Mouse (Mus musculus): ENCODE results near the gene Dcaf10. TPM values are rescaled to one million over a fixed set of nuclear protein-coding genes. Genes with fewer than 3 reads are reported as not detected.
"Not testable (repeated sequence)": the region's sequence is repeated elsewhere in the genome, so short reads cannot be mapped to it uniquely, and the experiment has no call there.

Dcaf10 gene
- polyA plus RNA-seq, 1 experiment from 2014 or later = 13.9 TPM

DNA sequence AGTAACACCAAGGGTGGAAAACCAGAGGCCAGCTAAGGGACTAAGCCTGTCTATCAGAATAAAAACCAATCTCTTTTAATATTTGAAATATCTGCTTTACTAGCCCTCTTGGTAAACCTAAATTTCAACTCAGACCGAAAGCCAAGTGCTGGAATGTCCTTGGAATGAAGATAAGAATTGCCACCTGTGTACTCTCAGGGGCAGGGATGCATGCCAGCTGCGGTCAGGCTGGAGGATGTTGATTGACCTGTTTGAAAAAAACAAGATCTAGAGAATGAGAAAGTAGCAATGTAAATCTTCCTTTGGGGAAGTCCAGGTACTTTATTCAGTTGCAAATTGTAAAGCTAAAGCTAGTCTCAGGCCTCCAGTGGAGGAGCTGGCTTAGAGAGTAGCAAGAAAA lies 40.2 kb downstream of the Dcaf10 start:
- H3K9me3 ChIP-seq (ENCODE audit: control insufficient read depth, low read length); ATAC-seq (ENCODE audit: insufficient number of reproducible peaks, low FRiP score, low TSS enrichment, low read depth): not testable (repeated sequence)

DNA sequence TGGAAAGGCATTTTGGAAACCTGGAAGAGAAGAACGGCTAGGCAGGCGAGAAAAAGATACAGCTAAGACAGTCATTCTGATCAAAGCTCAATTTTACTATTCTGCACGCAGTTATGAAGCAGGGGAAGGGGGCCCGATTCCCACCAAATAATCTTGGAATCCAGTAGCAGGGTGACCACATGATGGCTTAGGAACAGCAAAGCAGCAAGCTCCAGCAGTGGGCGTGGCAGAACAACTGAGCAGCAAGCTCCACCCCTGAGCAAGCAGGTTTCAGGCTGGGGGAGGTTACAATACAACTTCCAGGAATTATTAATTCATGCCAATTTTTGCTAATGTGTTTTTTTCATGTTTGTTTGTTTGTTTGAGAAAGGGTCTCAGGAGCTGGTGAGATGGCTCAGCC lies 45.4 kb downstream of the Dcaf10 start:
- 94% methylated on average over 5 of the region's 5 CpGs for WGBS
- H3K4me2 ChIP-seq (ENCODE audit: low read depth, severe bottlenecking) = not testable (repeated sequence)

More for the DNA sequence above, 40.2 kb downstream of the Dcaf10 start:
- H3K36me3 ChIP-seq (ENCODE audit: control insufficient read depth, insufficient read depth, low read length); H3K4me2 ChIP-seq (ENCODE audit: low read depth, severe bottlenecking); DNase-seq (ENCODE audit: low spot score); H3K27ac ChIP-seq (replicated peaks; ENCODE audit: low read depth, low read length); H3K9ac ChIP-seq (ENCODE audit: low read length); H3K4me3 ChIP-seq (ENCODE audit: low read depth, low read length); H3K4me1 ChIP-seq (ENCODE audit: control insufficient read depth, insufficient read depth, low read length); H3K27me3 ChIP-seq (ENCODE audit: control insufficient read depth, insufficient read depth, low read length): not testable (repeated sequence)
- 92% methylated on average over 2 of the region's 2 CpGs for WGBS

DNA sequence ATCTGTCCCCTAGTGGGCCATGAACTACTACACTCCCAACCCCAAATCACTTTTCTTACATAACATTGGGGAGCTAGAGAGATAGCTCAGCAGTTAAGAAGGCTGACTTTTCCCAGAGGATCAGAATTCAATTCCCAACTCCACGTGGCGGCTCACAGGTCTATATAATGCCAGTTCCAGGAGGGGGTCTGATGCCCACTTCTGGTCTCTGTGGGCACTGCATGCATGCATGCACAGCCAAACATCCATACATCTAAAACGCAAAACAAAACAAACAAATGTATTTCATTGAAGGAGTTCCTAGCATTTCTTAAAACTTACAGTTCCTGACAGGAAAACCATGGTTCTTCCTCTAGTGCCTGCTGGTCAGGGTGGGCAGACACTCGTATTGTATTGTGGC lies 50.2 kb downstream of the Dcaf10 start:
- DNase-seq (ENCODE audit: low spot score) = no peak

More for the DNA sequence above, 45.4 kb downstream of the Dcaf10 start:
- not testable (repeated sequence) for DNase-seq (ENCODE audit: low spot score); H3K4me1 ChIP-seq (ENCODE audit: control insufficient read depth, insufficient read depth, low read length); H3K27me3 ChIP-seq (ENCODE audit: control insufficient read depth, insufficient read depth, low read length); ATAC-seq (ENCODE audit: insufficient number of reproducible peaks, low FRiP score, low TSS enrichment, low read depth); H3K27ac ChIP-seq (replicated peaks; ENCODE audit: low read depth, low read length); H3K9ac ChIP-seq (ENCODE audit: low read length); H3K4me3 ChIP-seq (ENCODE audit: low read depth, low read length); H3K9me3 ChIP-seq (ENCODE audit: control insufficient read depth, low read length); H3K36me3 ChIP-seq (ENCODE audit: control insufficient read depth, insufficient read depth, low read length)

DNA sequence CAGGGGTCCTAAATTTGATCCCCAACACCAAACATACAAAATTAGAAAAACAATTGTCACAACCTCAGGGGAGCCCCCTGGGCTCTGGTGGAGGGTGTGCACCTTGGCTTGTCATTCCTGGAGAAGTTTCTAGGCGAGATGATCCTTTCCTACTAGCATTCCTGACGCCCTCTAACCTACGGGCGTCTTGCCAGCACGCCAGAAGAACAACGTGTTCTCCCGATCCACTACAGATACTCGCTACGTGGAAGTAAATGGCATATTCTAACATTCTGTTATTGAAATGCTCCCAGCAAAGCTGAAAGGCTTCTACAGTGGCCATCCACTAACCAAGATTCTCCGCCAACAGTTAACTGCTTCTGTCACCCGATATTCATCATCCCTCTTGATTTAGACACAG lies 50.7 kb downstream of the Dcaf10 start:
- H3K36me3 ChIP-seq (ENCODE audit: control insufficient read depth, insufficient read depth, low read length) = no peaks in the 10 kb centered on the region
- H3K4me1 ChIP-seq (ENCODE audit: control insufficient read depth, insufficient read depth, low read length) = no peaks in the 10 kb centered on the region
- no peak for DNase-seq (ENCODE audit: low spot score)
- no peak overlapping the region for H3K9ac ChIP-seq (ENCODE audit: low read length)
- no peaks in the 10 kb centered on the region for H3K27me3 ChIP-seq (ENCODE audit: control insufficient read depth, insufficient read depth, low read length)
- 80% methylated on average over 11 of the region's 11 CpGs for WGBS
- no peak overlapping the region for H3K4me2 ChIP-seq (ENCODE audit: low read depth, severe bottlenecking)
- no peak for ATAC-seq (ENCODE audit: insufficient number of reproducible peaks, low FRiP score, low TSS enrichment, low read depth)
- H3K27ac ChIP-seq (replicated peaks; ENCODE audit: low read depth, low read length) = no peak overlapping the region
- no peaks in the 10 kb centered on the region for H3K9me3 ChIP-seq (ENCODE audit: control insufficient read depth, low read length)
- H3K4me3 ChIP-seq (ENCODE audit: low read depth, low read length) = no peak overlapping the region

More for the DNA sequence above, 50.2 kb downstream of the Dcaf10 start:
- no peaks in the 10 kb centered on the region for H3K36me3 ChIP-seq (ENCODE audit: control insufficient read depth, insufficient read depth, low read length)
- H3K27me3 ChIP-seq (ENCODE audit: control insufficient read depth, insufficient read depth, low read length) = no peaks in the 10 kb centered on the region
- whole genome bisulfite sequencing = 74% methylated on average over 4 of the region's 4 CpGs
- no peak overlapping the region for H3K9ac ChIP-seq (ENCODE audit: low read length)
- H3K4me3 ChIP-seq (ENCODE audit: low read depth, low read length) = no peak overlapping the region
- H3K27ac ChIP-seq (replicated peaks; ENCODE audit: low read depth, low read length) = no peak overlapping the region
- ATAC-seq (ENCODE audit: insufficient number of reproducible peaks, low FRiP score, low TSS enrichment, low read depth) = no peak
- no peaks in the 10 kb centered on the region for H3K4me1 ChIP-seq (ENCODE audit: control insufficient read depth, insufficient read depth, low read length)
- no peaks in the 10 kb centered on the region for H3K9me3 ChIP-seq (ENCODE audit: control insufficient read depth, low read length)
- no peak overlapping the region for H3K4me2 ChIP-seq (ENCODE audit: low read depth, severe bottlenecking)

DNA sequence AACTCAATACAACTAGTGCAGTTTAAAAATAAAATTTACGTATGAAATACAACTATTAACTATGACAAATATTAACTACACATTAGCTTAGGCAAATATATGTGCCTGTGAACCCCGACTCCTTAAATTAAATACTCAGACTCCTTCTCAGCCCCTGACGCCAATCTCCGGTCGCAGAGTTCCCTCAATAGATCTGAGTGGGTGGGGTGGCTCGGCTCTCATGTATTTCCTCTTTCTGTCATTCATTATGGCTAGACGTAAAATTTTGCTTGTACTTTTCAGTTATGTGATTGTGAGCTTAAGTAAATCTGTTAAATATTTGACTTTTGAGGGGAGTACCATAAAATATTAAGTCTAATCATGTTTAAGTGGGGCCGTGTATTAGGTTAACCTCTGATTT lies 51.1 kb downstream of the Dcaf10 start:
- Histone ChIP-seq H3K4me2 (ENCODE audit: low read depth, severe bottlenecking) (no peak overlapping the region), H3K9me3 (ENCODE audit: control insufficient read depth, low read length) (no peaks in the 10 kb centered on the region), H3K9ac (ENCODE audit: low read length) (no peak overlapping the region), H3K27ac (replicated peaks; ENCODE audit: low read depth, low read length) (no peak overlapping the region), H3K4me3 (ENCODE audit: low read depth, low read length) (no peak overlapping the region), H3K4me1 (ENCODE audit: control insufficient read depth, insufficient read depth, low read length) (no peaks in the 10 kb centered on the region), H3K27me3 (ENCODE audit: control insufficient read depth, insufficient read depth, low read length) (no peaks in the 10 kb centered on the region), H3K36me3 (ENCODE audit: control insufficient read depth, insufficient read depth, low read length) (peaks cover under 1% of the 10 kb centered on the region; the same call in 1 of the 2 replicates)
- DNase-seq (ENCODE audit: low spot score) (no peak), ATAC-seq (ENCODE audit: insufficient number of reproducible peaks, low FRiP score, low TSS enrichment, low read depth) (no peak)
- WGBS = 83% methylated on average over 8 of the region's 8 CpGs

DNA sequence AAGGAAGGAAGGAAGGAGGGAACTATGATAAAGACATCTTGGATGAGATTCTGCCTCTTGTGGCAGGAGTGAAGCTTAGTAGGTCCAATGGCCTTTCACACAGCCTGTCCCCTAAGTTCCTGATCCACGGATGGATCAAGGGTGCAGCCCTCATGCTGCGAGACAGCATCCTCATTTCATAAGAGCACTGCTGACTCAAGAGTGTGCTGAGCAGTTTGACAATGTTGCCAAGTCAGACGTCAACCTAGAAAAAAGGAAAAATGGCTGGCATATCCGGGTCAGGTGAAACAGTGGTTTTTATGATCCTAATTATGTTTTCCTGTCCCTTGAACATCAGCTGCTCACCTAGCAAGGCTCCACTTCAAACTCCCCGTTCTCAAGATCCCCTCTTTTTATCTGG lies 51.8 kb downstream of the Dcaf10 start:
- no peak for ATAC-seq (ENCODE audit: insufficient number of reproducible peaks, low FRiP score, low TSS enrichment, low read depth)
- no peak for DNase-seq (ENCODE audit: low spot score)
- WGBS = 89% methylated on average over 5 of the region's 5 CpGs
- Histone ChIP-seq H3K4me2 (ENCODE audit: low read depth, severe bottlenecking) (no peak overlapping the region), H3K27me3 (ENCODE audit: control insufficient read depth, insufficient read depth, low read length) (no peaks in the 10 kb centered on the region), H3K36me3 (ENCODE audit: control insufficient read depth, insufficient read depth, low read length) (peaks cover 2% of the 10 kb centered on the region; the same call in 1 of the 2 replicates), H3K4me3 (ENCODE audit: low read depth, low read length) (no peak overlapping the region), H3K4me1 (ENCODE audit: control insufficient read depth, insufficient read depth, low read length) (no peaks in the 10 kb centered on the region), H3K9me3 (ENCODE audit: control insufficient read depth, low read length) (no peaks in the 10 kb centered on the region), H3K27ac (replicated peaks; ENCODE audit: low read depth, low read length) (no peak overlapping the region), H3K9ac (ENCODE audit: low read length) (no peak overlapping the region)

DNA sequence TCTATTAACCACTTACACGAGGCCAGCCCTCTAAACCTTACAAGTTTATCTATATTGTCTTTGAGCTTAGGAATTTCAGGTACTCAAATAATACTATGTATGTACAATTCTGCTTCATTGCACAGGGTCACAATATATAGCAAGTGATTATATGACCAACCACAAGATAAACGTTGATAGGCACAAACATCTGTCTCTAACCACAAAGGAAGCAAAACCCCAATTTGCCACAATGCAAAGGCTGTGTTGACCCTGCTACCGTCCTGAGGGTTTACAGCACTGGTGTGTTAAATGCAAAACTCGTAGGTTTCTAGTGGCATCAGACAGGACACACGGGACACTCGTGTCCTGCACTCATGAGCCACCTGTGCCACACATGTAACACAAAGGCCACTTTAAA lies 54.3 kb downstream of the Dcaf10 start:
- H3K4me3 ChIP-seq (ENCODE audit: low read depth, low read length); H3K36me3 ChIP-seq (ENCODE audit: control insufficient read depth, insufficient read depth, low read length); H3K9ac ChIP-seq (ENCODE audit: low read length); H3K4me2 ChIP-seq (ENCODE audit: low read depth, severe bottlenecking); H3K27me3 ChIP-seq (ENCODE audit: control insufficient read depth, insufficient read depth, low read length); H3K9me3 ChIP-seq (ENCODE audit: control insufficient read depth, low read length); ATAC-seq (ENCODE audit: insufficient number of reproducible peaks, low FRiP score, low TSS enrichment, low read depth); DNase-seq (ENCODE audit: low spot score); H3K27ac ChIP-seq (replicated peaks; ENCODE audit: low read depth, low read length); H3K4me1 ChIP-seq (ENCODE audit: control insufficient read depth, insufficient read depth, low read length): not testable (repeated sequence)
- 85% methylated on average over 5 of the region's 6 CpGs for WGBS

DNA sequence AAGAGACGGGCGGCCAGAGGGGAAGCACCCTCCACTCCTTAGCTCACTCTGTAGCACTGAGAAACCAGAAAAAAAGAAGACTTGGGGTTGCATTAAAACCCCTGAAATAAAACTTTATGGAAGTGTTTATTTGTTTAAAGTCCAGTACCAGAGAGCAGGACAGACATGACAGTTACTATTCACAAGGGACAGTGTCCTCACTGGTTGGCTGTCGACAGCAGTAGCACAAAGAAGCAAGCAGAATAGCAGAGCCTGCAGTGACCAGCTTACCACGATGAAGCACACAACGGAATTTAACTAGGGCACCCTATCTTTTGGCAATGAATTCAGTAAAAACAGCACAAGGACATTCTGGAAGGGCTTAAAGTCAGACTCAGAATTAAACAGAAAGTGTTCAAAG lies 56.4 kb downstream of the Dcaf10 start:
- peaks cover 15% of the 10 kb centered on the region; the same call in 1 of the 2 replicates for H3K36me3 ChIP-seq (ENCODE audit: control insufficient read depth, insufficient read depth, low read length)
- H3K9me3 ChIP-seq (ENCODE audit: control insufficient read depth, low read length); H3K4me3 ChIP-seq (ENCODE audit: low read depth, low read length); H3K4me2 ChIP-seq (ENCODE audit: low read depth, severe bottlenecking); H3K9ac ChIP-seq (ENCODE audit: low read length); H3K4me1 ChIP-seq (ENCODE audit: control insufficient read depth, insufficient read depth, low read length); H3K27me3 ChIP-seq (ENCODE audit: control insufficient read depth, insufficient read depth, low read length); DNase-seq (ENCODE audit: low spot score); H3K27ac ChIP-seq (replicated peaks; ENCODE audit: low read depth, low read length); ATAC-seq (ENCODE audit: insufficient number of reproducible peaks, low FRiP score, low TSS enrichment, low read depth): not testable (repeated sequence)
- WGBS = 84% methylated on average over 5 of the region's 5 CpGs

Data from limb, embryonic 11.5 days (tissue).